Mouse (Mus musculus) liver, adult 2 months (tissue): ENCODE data around the gene Fam78a.

Source experiments
- CTCF ChIP-seq: fragments of 200-500 bp; IDR thresholded peaks from 2 replicates; pipeline ENCODE4 v1.5.1; 2011; ENCODE audit warnings: low read depth, low read length, control low read depth
- POLR2A ChIP-seq: fragments of 200-500 bp; IDR thresholded peaks from 2 replicates; pipeline ENCODE4 v1.6.1; 2011; ENCODE audit warnings: low read length, control low read depth; ENCODE audit not compliant: insufficient read depth; ENCODE audit errors: extremely low read depth

DNA sequence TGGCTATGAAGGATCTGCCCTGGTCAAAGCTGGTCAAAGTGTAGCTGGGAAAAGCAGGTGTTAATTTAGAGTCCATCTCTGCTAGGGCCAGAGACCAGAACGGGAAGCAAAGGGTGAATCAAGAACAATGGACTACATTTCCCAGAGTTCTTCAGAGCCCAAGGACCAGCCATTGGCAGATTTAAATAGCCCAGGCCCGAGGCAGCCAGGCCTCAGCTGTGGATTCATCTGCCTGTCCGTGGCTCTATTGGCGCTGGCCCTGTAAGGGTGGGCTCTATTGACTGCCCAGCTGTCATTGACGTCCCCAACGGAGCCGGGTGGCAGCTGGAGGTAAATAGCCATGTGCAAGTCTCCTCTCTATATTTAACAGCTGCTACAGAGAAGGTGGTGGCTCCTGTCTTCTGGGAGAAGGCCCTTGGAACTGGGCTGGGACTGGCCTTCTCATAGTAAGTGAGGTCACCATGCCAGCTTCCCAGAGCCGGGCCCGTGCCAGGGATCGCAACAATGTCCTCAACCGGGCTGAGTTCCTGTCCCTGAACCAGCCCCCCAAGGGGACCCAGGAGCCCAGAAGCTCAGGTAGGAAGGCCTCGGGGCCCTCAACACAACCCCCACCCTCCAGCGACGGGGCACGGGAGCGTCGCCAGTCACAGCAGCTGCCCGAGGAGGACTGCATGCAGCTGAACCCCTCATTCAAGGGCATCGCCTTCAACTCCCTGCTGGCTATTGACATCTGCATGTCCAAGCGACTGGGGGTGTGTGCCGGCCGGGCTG, 10.9 kb upstream of the Fam78a start, which contains the start of gene Plpp7:
- no peak for TF ChIP-seq POLR2A
- TF ChIP-seq CTCF = no peak
